Mouse (Mus musculus): Measurements from ENCODE around the gene Mnd1.

Mnd1 gene

DNA sequence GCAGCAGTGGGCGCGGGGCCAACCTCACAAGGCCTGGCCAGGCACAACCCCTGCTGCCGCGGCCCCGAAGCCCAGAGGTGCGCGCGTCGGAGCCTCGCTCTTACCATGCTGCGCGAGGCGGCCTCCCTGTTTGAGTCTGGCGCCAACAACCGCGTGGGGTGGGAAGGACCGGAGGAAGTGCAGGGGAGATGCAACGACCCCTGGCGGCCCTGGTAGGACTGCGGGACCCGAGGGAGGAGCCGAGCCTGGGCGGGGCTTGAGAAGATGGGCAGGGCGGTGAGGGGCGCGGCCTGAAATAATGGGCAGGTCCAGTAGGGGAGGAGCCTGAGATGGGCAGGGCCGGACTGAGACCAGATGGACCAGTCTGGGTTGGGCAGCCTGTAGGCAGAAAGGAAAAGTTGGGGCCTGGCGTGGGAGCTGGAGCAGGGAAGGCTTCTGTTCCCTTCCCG is at the start of gene Mnd1:
Gene Mnd1, minus strand, starts transcription at position 229 of the 449 bp plus-strand sequence.
- DNase-seq (ENCODE audit: low spot score in 2 of 2), result peak; percentile 99

DNA sequence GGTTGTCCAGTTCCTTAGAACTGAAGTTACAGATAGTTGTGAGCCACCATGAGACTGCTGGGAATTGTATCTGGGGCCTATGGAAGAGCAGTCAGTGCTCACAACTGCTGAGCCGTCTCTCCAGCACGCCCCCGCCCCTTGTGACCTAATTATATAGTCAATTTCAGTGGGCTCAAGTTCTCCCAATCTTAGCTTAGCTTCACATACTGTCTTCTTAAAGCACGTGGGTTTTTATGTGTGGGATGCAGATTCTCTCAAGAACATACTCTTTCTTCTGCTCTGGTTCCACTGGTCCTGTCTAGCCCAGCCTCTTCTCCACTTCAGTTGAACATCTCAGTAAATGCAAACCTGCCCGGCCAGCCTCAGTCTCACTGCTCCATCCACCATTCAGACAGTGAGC is 49.1 kb upstream of the Mnd1 start:
- DNase-seq (ENCODE audit: low spot score in 2 of 2), result no peak

- no peak for DNase-seq (ENCODE audit: low spot score in 2 of 2)
Observed at GRCm38 (mm10) chr3:84200559-84201420, 45.2 kb upstream of the Mnd1 start.

- DNase-seq (ENCODE audit: low spot score in 2 of 2), result no peak
Observed at GRCm38 (mm10) chr3:84199516-84199915, 43.9 kb upstream of the Mnd1 start.

DNA sequence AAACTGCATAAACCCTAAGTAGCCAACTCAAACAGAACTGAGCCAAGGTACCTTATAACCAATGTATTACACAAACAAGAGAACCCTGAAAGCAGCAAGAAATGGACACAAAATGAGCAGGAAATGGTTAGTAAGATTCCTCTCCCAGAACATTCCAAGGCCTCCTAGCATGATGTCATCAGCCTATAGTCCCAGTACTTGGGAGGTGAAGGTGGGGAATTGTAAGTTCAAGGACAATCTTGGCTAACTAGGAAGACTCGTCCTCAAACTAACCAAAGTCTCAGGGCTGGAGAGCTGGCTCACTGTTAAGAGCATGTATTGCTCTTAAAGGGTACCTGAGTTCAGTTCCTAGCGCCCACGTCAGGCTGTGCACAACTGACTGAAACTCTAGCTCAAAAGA is 42.6 kb upstream of the Mnd1 start:
- DNase-seq (ENCODE audit: low spot score in 2 of 2), result no peak

- no peak for DNase-seq (ENCODE audit: low spot score in 2 of 2)
Observed at GRCm38 (mm10) chr3:84193881-84194280, 38.3 kb upstream of the Mnd1 start.

DNA sequence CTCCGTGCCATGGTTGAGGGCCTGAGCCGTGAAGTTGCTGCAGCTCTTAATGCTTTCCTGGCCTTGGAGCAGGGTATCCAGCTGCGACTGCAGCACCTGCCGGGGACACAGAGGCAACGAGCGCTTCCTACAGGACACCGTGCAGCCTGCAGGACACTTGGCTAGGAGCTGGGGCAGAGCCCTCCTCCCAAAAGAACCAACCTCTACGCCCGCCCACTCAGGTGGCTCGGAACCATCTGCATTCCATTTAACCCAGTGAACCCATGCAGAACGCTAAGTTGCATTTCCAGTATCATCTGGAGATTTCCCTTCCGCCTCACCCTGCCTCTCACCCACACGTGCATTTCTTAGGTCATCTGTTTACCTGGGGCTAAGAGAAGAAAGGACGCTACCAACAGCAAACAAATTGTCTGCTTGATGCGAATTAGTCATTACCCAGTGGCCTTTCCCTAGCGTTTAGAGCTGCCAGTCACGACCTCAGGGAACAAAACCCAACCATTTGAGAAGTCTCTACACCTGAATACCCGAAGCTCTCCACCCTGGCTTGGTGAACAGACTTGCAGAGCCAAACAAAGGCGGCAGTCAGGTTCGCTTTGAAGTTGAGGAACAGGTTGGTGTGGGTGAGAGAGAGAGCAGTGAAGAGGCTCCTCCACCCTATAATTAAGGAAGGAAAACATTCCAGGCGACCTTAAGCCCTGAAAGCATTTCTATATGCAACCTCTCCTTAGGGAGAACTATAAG is 35.7 kb upstream of the Mnd1 start:
- no peak for DNase-seq (ENCODE audit: low spot score in 2 of 2)

GRCm38 (mm10) chr3:84190513-84191061 is 35.0 kb upstream of the Mnd1 start:
- DNase-seq (ENCODE audit: low spot score in 2 of 2), result peak in 1 of 2 experiments; percentile 71

GRCm38 (mm10) chr3:84189629-84190173 is 34.1 kb upstream of the Mnd1 start:
- no peak for DNase-seq (ENCODE audit: low spot score in 2 of 2)

GRCm38 (mm10) chr3:84181717-84182116 is 26.1 kb upstream of the Mnd1 start:
- no peak for DNase-seq (ENCODE audit: low spot score in 2 of 2)

DNA sequence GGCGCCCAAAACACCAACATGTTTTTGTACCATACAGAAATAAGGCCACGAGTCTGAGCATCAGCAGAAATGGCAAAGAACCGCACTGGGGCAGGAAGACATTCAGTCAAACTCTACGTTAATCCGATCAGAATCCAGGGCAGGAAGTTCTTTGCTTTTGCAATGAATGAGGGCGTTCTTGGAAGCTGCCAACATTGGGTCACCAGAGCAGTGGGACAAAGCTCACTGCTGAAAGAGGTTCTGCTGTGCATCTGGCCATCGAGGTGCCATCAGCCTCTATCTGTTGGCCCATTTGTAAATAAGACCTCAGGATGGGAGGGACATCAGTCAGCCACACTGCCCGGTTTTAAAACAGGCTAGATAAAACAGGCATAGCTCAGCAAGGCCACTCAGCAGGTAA is 25.5 kb upstream of the Mnd1 start:
- peak in 1 of 2 experiments; percentile 26 for DNase-seq (ENCODE audit: low spot score in 2 of 2)

DNA sequence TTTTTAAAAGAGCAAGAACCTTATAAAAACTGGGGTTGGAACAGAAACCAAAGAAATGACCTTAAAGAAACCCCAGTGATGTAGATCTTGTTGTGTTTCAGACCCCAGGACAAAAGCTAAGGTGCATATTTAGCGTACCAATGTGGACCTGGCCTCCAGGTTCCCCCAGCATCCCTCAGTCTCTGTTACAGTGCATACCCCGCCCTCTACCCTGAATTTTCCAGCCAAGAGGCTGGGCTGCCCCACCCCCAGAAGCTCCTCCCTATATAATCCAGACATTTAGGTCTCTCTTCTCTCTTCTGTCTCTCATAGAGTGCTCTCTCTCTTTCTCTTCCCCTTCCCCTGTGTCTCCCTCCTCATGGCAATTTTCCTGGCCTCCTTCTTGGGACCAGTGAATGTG is 24.7 kb upstream of the Mnd1 start:
- DNase-seq (ENCODE audit: low spot score in 2 of 2), result peak in 1 of 2 experiments; percentile 33

GRCm38 (mm10) chr3:84177834-84178233 is 22.2 kb upstream of the Mnd1 start:
- DNase-seq (ENCODE audit: low spot score in 2 of 2), result no peak

- peak; percentile 52 to 73 for DNase-seq (ENCODE audit: low spot score in 2 of 2)
Observed at GRCm38 (mm10) chr3:84175337-84176315, 20.0 kb upstream of the Mnd1 start.

DNA sequence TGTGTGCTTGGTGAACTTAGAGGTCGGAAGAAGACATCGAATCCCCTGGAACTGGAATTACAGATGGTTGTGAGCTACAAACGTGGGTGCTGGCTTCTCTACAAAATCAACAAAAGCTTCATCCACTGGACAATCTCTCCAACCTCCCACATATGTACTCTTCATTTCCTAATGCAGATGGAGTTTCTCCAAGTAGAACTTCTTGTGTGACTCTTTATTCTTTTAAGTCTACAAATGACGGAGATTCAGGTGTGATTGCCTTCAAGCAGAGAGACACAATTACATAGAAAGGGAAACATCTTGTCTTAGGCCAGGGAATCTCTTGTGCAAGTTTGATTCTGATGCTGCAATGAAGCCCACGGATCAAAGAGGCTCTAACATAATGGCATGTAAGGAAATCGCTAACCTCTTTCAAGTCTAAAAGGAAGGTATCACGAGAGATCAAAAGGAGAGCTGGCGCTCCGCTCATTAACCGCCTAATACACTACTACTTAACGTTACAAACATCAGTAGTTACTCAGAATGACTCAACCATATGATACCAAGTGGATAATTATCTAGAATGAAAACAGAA is 18.1 kb upstream of the Mnd1 start, which contains the start of gene Gm6525:
Gene Gm6525, plus strand, starts transcription at position 524 of the 574 bp plus-strand sequence.
- no peak for DNase-seq (ENCODE audit: low spot score in 2 of 2)

DNA sequence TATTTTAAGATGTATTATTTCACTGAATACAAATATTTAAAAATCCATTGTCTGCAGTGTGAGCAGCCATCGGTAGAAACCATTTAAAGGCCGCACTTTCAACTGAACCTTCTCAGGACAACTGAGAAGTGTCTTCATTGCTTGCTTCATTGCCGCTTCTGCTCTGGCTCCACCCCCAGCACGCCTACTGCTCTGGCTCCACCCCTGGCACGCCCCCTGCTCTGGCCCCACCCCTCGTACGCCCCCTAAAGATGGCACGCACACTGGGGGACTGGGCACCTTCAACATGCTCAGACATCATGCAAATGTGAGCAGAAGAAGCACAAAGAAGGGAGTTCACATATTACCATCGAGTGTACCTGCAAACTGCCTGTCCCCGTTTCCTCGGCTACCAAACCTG is 16.8 kb upstream of the Mnd1 start:
- no peak for DNase-seq (ENCODE audit: low spot score in 2 of 2)

DNA sequence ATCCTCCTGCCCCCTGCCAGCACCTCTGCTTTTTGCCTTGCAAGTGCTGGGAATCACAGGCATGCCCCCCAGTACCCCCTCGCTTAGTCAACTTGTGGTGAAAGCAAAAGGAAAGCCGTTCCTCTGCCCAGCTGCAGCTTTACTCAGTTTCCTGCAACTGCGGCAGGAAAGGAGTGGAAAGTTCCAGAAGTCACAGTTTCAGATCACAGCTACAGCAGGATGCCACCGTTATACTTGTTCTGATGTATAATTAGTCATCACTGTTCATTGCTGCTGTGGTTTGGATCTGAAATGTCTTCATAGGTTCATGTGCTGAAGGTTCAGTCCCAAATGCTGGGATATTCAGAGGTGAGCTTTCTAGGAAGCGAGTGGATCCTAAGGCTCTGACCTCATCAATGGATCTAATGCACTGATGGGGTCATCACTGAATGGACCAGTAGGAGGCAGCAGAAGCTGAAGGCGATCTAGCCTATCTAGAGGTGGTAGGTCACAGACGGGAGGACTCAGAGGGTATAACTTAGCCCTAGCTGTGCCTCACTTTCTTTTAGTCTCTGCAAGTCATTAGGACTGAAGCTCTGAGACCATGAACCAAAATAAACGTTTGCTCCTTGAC is 13.9 kb upstream of the Mnd1 start:
- DNase-seq (ENCODE audit: low spot score in 2 of 2), result no peak

DNA sequence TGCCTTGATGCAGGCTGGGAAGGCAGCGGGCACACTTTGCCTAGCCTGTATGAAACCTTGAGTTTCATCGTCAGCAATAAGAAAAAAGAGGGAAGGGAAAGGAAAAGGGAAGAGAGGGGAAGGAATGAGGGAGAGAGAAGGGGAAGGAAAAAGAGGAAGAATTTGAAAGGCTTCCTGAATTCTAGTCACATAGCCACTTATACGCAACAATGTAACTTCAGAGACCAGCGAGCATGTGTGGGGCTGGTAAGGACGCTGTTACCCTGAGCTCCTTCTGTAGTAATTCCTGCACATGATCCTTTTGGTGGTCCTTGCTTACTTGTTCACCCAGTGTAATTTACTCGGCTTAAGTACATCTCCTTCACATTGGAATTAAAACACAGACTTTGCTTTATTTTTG is 13.4 kb upstream of the Mnd1 start:
- DNase-seq (ENCODE audit: low spot score in 2 of 2), result no peak

- DNase-seq (ENCODE audit: low spot score in 2 of 2), result no peak
Observed at GRCm38 (mm10) chr3:84166073-84166472, 10.5 kb upstream of the Mnd1 start.

DNA sequence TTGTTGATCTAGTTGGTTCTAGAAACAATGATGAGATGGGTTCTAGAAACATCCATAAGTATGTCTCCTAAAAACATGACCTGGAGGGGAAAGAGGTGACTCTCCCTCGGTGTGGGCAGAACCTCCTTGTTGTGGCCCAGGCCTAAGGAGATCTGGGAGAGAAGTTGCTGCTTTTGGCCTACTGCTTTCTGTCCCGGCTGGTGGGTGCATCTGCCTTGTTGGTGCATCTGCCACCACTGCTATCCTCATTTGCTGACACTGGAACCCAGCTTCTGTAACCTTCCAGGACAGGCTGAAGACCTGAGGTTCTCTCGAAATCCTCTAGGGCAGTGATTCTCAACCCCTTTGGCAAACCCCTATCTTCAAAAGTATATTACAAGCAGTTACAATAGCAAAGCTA is 9.8 kb upstream of the Mnd1 start:
- no peak for DNase-seq (ENCODE audit: low spot score in 2 of 2)

Data from spleen, postnatal 4 days (tissue).